Mouse (Mus musculus) hematopoietic multipotent progenitor cell, adult 10-12 weeks (in vitro differentiated cells): ENCODE measurements around the gene Os9. TPM values are rescaled to one million over a fixed set of nuclear protein-coding genes. Genes with fewer than 3 reads are reported as not detected.

Experiments
- polyA plus RNA-seq: library from polyadenylated mRNA; stranded (reverse); fragments of >175 nt; gene quantifications from 2 replicates; pipeline ENCODE4 v1.2.3, GENCODE M21; 2012; ENCODE audit warnings: low replicate concordance

Os9 gene
- 207 and 236 TPM in 2 replicates for polyA plus RNA-seq

GRCm38 (mm10) chr10:127121066-127121477 lies at the start of gene Os9:
TSS of gene Os9 (minus strand) at chr10:127121131.

GRCm38 (mm10) chr10:127164631-127165353 lies 43.9 kb upstream of the Os9 start, which contains the start of gene B4galnt1:
TSS of gene B4galnt1 (plus strand) at chr10:127165225.

GRCm38 (mm10) chr10:127075080-127075479 lies 45.9 kb downstream of the Os9 start, which contains the start of gene Agap2:
TSS of gene Agap2 (plus strand) at chr10:127075284.

DNA sequence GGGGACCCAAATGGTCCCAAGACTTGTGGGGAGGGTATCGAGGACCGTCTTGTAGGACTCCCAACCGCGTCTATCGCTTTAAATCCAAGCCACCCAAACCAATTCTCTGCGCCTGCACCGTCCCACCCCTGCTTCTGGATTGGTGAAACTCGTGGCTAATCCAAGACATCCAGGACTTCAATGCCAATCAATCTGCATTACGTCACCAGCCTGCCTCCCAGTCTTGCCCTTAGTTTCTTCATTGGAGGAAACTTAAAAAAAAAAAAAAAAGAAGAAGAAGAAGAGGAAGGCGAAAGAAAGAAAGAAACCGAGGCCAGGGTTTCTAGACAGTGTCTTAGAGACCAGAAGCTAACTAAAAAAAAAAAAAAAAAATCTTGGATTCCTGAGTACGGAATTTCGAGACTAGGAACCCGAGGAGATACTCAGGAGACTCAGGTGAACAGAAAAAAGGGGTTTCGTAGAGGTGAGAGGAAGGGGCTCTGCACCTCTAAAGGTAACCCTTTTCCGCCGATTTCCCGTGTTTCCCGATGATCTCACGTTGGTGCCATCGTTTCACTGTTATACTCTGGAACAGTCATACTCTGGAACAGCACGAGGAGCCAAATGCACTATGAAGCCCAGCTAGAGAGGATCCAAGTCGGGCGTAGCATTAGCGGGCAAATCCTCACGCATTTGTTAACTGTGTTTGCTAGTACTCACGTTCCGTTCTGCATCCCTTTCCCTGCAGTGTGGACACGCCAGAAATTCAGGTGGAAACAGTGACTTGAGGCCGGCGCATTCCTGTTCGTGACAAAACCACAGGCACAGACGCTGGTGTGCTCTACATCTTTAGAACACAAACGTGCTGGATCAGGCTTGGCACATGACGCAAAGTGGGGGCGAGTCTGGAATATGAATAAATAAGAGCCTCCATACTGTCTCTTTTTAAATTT lies 50.5 kb downstream of the Os9 start, which contains the start of gene Tspan31:
Gene Tspan31, minus strand, starts transcription at position 75 of the 932 bp plus-strand sequence.

DNA sequence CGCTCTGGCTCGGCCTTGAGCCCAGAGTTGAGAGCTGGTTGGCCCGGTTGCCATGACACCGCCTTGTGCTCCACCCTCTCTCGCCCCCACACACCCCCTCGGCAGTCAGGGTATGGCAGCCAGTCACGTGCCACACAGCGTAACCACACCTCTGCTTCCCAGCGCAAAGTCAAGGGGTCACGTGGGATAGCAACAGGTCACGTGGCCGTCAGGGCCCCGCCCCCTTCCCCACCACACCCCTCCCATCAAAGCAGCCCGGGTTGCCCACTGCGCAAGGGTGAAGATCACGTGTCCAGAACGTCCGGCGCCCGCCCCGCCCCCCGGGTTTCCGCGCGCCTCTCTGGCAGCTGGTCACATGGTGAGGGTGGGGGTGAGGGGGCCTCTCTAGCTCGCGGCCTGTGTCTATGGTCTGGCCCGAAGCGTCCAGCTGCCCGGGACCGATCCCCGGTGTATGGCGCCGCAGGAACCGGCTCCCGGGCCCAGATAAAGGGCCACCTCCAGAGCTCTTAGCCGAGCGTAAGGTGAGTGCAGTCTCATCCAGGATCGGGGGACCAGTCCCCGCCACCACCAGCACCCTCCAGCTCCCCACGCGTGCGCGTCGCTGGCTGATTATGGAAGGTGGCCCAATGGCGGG lies 57.6 kb downstream of the Os9 start, which contains the start of gene Cdk4:
Gene Cdk4, plus strand, starts transcription at position 296 of the 634 bp plus-strand sequence.

GRCm38 (mm10) chr10:127059968-127060916 lies 60.7 kb downstream of the Os9 start, which contains the start of gene March9:
TSS of gene March9 (minus strand) at chr10:127060184.

GRCm38 (mm10) chr10:127047954-127048353 lies 73.0 kb downstream of the Os9 start, which contains the start of gene Cyp27b1:
TSS of gene Cyp27b1 (plus strand) at chr10:127048250.

Other genes with a start within 250 kb of the Os9 start
- gene Atp23, start 219.8 kb downstream of the Os9 start, polyA plus RNA-seq, result 4.0 and 13.1 TPM in 2 replicates
- 143 and 171 TPM in 2 replicates for gene Ctdsp2, start 142.4 kb downstream of the Os9 start, polyA plus RNA-seq
- gene Avil, start 120.4 kb downstream of the Os9 start, polyA plus RNA-seq, result 0.20 and 0.27 TPM in 2 replicates
- 22.5 and 29.7 TPM in 2 replicates for gene Tsfm, start 90.3 kb downstream of the Os9 start, polyA plus RNA-seq
- gene Mettl1, start 79.7 kb downstream of the Os9 start, polyA plus RNA-seq, result 8.2 and 18.0 TPM in 2 replicates
- gene Eef1akmt3, start 79.6 kb downstream of the Os9 start, polyA plus RNA-seq, result 0.30 and 0.39 TPM in 2 replicates
- 0.08 TPM in 1 of 2 replicates, not detected in the other for gene Cyp27b1, start 72.9 kb downstream of the Os9 start, polyA plus RNA-seq
- gene March9, start 60.9 kb downstream of the Os9 start, polyA plus RNA-seq, result 5.6 and 13.1 TPM in 2 replicates
- 378 and 643 TPM in 2 replicates for gene Cdk4, start 57.6 kb downstream of the Os9 start, polyA plus RNA-seq
- gene Tspan31, start 50.9 kb downstream of the Os9 start, polyA plus RNA-seq, result 28.3 and 29.1 TPM in 2 replicates
- gene Agap2, start 45.8 kb downstream of the Os9 start, polyA plus RNA-seq, result 89.4 and 209 TPM in 2 replicates
- gene B4galnt1, start 44.1 kb upstream of the Os9 start, polyA plus RNA-seq, result 492 and 503 TPM in 2 replicates
- 0.30 and 0.75 TPM in 2 replicates for gene Slc26a10, start 59.5 kb upstream of the Os9 start, polyA plus RNA-seq
- 2.0 and 2.8 TPM in 2 replicates for gene Arhgef25, start 69.0 kb upstream of the Os9 start, polyA plus RNA-seq
- gene Dtx3, start 74.6 kb upstream of the Os9 start, polyA plus RNA-seq, result 78.7 and 214 TPM in 2 replicates
- gene Pip4k2c, start 90.5 kb upstream of the Os9 start, polyA plus RNA-seq, result 38.8 and 44.6 TPM in 2 replicates
- 0.61 and 0.80 TPM in 2 replicates for gene Kif5a, start 142.2 kb upstream of the Os9 start, polyA plus RNA-seq
- 113 TPM in 2 replicates for gene Dctn2, start 145.2 kb upstream of the Os9 start, polyA plus RNA-seq
- gene Mbd6, start 167.9 kb upstream of the Os9 start, polyA plus RNA-seq, result 232 and 753 TPM in 2 replicates
- 10.4 and 46.9 TPM in 2 replicates for gene Mars, start 190.7 kb upstream of the Os9 start, polyA plus RNA-seq
- gene Arhgap9, start 200.8 kb upstream of the Os9 start, polyA plus RNA-seq, result 62.6 and 140 TPM in 2 replicates
- gene Gli1, start 220.8 kb upstream of the Os9 start, polyA plus RNA-seq, result 0.10 TPM in 2 replicates
- gene Inhbe, start 233.3 kb upstream of the Os9 start, polyA plus RNA-seq, result not detected in 2 replicates
- not detected in 2 replicates for gene Inhbc, start 249.3 kb upstream of the Os9 start, polyA plus RNA-seq